Mouse (Mus musculus) hindbrain, embryonic 14.5 days (tissue): ENCODE measurements around the gene Rbfox1. TPM values are rescaled to one million over a fixed set of nuclear protein-coding genes. Genes with fewer than 3 reads are reported as not detected.

Source experiments
- ATAC-seq: fragments of 200-750 bp; cut with Nextera tagmentation; 2 replicates; pipeline ENCODE4 v1.8.0; 2017; ENCODE audit warnings: moderate number of reproducible peaks, mild to moderate bottlenecking, moderate TSS enrichment, moderate library complexity; ENCODE audit not compliant: low FRiP score
- DNase-seq: peaks from one replicate; pipeline ENCODE4 v3.0.0-alpha.2; 2015; ENCODE audit warnings: low spot score
- H3K27ac ChIP-seq: fragments of 300-500 bp; sonication (generic); 2 replicates; pipeline ENCODE4 v1.5.1; 2014; ENCODE audit warnings: mild to moderate bottlenecking, moderate library complexity
- H3K27me3 ChIP-seq: fragments of 300-500 bp; sonication (generic); 2 replicates; pipeline ENCODE4 v1.6.1; 2014; ENCODE audit warnings: mild to moderate bottlenecking, low read length, mixed read lengths; ENCODE audit not compliant: control insufficient read depth, insufficient read depth
- H3K36me3 ChIP-seq: fragments of 300-500 bp; sonication (generic); replicated peaks from 2 replicates; pipeline ENCODE4 v1.6.1; 2014; ENCODE audit not compliant: control insufficient read depth, insufficient read depth
- H3K4me1 ChIP-seq: fragments of 300-500 bp; sonication (generic); replicated peaks from 2 replicates; pipeline ENCODE4 v1.6.1; 2014; ENCODE audit warnings: antibody characterized with exemption, low read length, mixed read lengths; ENCODE audit not compliant: control insufficient read depth, insufficient read depth
- H3K4me2 ChIP-seq: fragments of 300-500 bp; sonication (generic); replicated peaks from 2 replicates; pipeline ENCODE4 v1.6.1; 2014; ENCODE audit warnings: mild to moderate bottlenecking, moderate library complexity
- H3K4me3 ChIP-seq: fragments of 300-500 bp; sonication (generic); replicated peaks from 2 replicates; pipeline ENCODE4 v1.5.1; 2014; ENCODE audit warnings: mild to moderate bottlenecking, low read length
- H3K9ac ChIP-seq: fragments of 300-500 bp; sonication (generic); 2 replicates; pipeline ENCODE4 v1.6.1; 2014
- H3K9me3 ChIP-seq: fragments of 300-500 bp; sonication (generic); 2 replicates; pipeline ENCODE4 v1.6.1; 2016; ENCODE audit warnings: low read length; ENCODE audit not compliant: control insufficient read depth
- WGBS: fragments of 180-500 bp; shearing (Covaris S2); extraction: QIAGEN DNeasy Blood & Tissue Kit; methylation state at CpG from one replicate; pipeline ENCODE4 v1.1.7; 2014; 5-methylcytosine and 5-hydroxymethylcytosine counted together
- polyA plus RNA-seq: library from polyadenylated mRNA; unstranded; fragments of >200 nt; fragmentation: Nextera tagmentation; extraction: Ambion mirVana; gene quantifications from 2 replicates; pipeline ENCODE4 v1.2.1, GENCODE M21; 2014

Rbfox1 gene
- polyA plus RNA-seq, 1 experiment from 2014 or later, result 217 TPM

GRCm38 (mm10) chr16:6646941-6647340 is 761.8 kb downstream of the Rbfox1 start:
- no peak overlapping the region for H3K9ac ChIP-seq
- H3K27me3 ChIP-seq, result no peaks in the 10 kb centered on the region
- no peaks in the 10 kb centered on the region for H3K36me3 ChIP-seq
- H3K4me1 ChIP-seq, result peaks cover 9% of the 10 kb centered on the region; the same call in 1 of the 2 replicates
- WGBS, result 26% methylated on average over 5 of the region's 5 CpGs
- H3K4me2 ChIP-seq, result no peak overlapping the region
- H3K9me3 ChIP-seq, result no peaks in the 10 kb centered on the region
- no peak for DNase-seq
- no peak overlapping the region for H3K4me3 ChIP-seq
- ATAC-seq, result no peak
- peak overlapping the region; percentile 76 for H3K27ac ChIP-seq

- DNase-seq (no peak), ATAC-seq (no peak)
- Histone ChIP-seq H3K27me3 (no peaks in the 10 kb centered on the region), H3K27ac (no peak overlapping the region), H3K9ac (no peak overlapping the region), H3K4me1 (peaks cover 9% of the 10 kb centered on the region; the same call in 1 of the 2 replicates), H3K36me3 (no peaks in the 10 kb centered on the region), H3K4me3 (no peak overlapping the region), H3K9me3 (no peaks in the 10 kb centered on the region), H3K4me2 (no peak overlapping the region)
- WGBS, result 81% methylated on average over 1 of the region's 1 CpGs
Observed at GRCm38 (mm10) chr16:6648753-6649152, 763.6 kb downstream of the Rbfox1 start.

DNA sequence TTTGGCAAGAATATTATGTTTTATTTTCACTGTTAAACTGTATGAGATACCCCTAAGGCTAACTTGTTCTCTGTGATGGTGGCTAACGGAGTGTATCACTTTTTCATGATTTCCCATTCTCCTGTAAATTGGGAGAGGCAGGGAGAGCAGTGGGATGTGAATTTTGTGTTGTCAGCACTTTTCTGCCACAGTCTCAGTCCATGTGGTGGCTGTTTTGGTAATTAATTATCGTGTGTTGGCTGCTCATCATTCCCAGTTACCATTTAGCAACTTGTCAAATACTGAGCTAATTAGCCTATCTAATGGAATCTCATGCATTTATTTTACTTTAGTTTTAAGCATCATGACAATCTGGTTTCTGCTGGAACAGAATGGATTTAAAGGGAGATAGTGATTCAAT is 773.4 kb downstream of the Rbfox1 start:
- WGBS, result 73% methylated on average over 2 of the region's 2 CpGs
- no peak overlapping the region for H3K27ac ChIP-seq
- no peaks in the 10 kb centered on the region for H3K36me3 ChIP-seq
- H3K4me1 ChIP-seq, result no peaks in the 10 kb centered on the region
- H3K4me2 ChIP-seq, result no peak overlapping the region
- H3K9me3 ChIP-seq, result peaks cover 23% of the 10 kb centered on the region
- no peak overlapping the region for H3K9ac ChIP-seq
- DNase-seq (no peak), ATAC-seq (no peak)
- H3K4me3 ChIP-seq, result no peak overlapping the region
- no peaks in the 10 kb centered on the region for H3K27me3 ChIP-seq

- Histone ChIP-seq H3K9ac (no peak overlapping the region), H3K27ac (no peak overlapping the region), H3K36me3 (no peaks in the 10 kb centered on the region), H3K4me2 (no peak overlapping the region), H3K4me3 (no peak overlapping the region), H3K9me3 (no peaks in the 10 kb centered on the region), H3K4me1 (no peaks in the 10 kb centered on the region), H3K27me3 (no peaks in the 10 kb centered on the region)
- WGBS, result 83% methylated on average over 1 of the region's 1 CpGs
- ATAC-seq (no peak), DNase-seq (no peak)
Observed at GRCm38 (mm10) chr16:6686076-6686757, 801.1 kb downstream of the Rbfox1 start.

DNA sequence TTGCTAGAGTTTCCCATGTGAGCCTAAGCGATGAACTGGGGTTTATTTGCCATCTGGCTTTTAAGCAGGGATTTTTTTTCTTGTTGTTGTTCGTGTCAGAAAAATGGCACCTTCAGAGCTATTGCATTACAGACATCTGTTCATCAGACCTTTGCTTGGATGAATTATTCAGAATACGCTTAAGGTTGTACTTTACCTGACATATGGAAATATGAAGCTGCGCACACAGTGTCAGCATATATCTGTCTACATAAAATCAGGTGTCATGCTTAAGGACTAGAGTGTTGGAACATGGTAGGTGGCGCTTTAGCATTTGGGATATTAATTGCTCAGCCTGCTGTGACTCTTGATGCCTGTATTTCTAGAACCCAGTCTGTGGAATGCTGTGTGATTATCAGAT is 819.7 kb downstream of the Rbfox1 start:
- DNase-seq, result no peak
- no peak overlapping the region for H3K4me3 ChIP-seq
- H3K9ac ChIP-seq, result no peak overlapping the region
- H3K36me3 ChIP-seq, result no peaks in the 10 kb centered on the region
- no peak overlapping the region for H3K4me2 ChIP-seq
- H3K9me3 ChIP-seq, result no peaks in the 10 kb centered on the region
- H3K4me1 ChIP-seq, result no peaks in the 10 kb centered on the region
- 78% methylated on average over 5 of the region's 5 CpGs for WGBS
- H3K27ac ChIP-seq, result 0 out of 2 replicates have a peak overlapping the region, but pooled peaks have one; percentile 26
- ATAC-seq, result no peak
- no peaks in the 10 kb centered on the region for H3K27me3 ChIP-seq

GRCm38 (mm10) chr16:6712341-6712740 is 827.2 kb downstream of the Rbfox1 start:
- H3K27ac ChIP-seq, result no peak overlapping the region
- no peak overlapping the region for H3K4me3 ChIP-seq
- ATAC-seq (no peak), DNase-seq (no peak)
- H3K9ac ChIP-seq, result no peak overlapping the region
- H3K27me3 ChIP-seq, result no peaks in the 10 kb centered on the region
- H3K4me2 ChIP-seq, result no peak overlapping the region
- H3K4me1 ChIP-seq, result no peaks in the 10 kb centered on the region
- 92% methylated on average over 1 of the region's 1 CpGs for WGBS
- H3K9me3 ChIP-seq, result no peaks in the 10 kb centered on the region
- H3K36me3 ChIP-seq, result no peaks in the 10 kb centered on the region

GRCm38 (mm10) chr16:6715245-6715644 is 830.1 kb downstream of the Rbfox1 start:
- Histone ChIP-seq H3K4me1 (no peaks in the 10 kb centered on the region), H3K9ac (no peak overlapping the region), H3K27me3 (no peaks in the 10 kb centered on the region), H3K36me3 (no peaks in the 10 kb centered on the region), H3K4me3 (no peak overlapping the region), H3K4me2 (no peak overlapping the region), H3K9me3 (no peaks in the 10 kb centered on the region), H3K27ac (no peak overlapping the region)
- WGBS, result 94% methylated on average over 4 of the region's 4 CpGs
- ATAC-seq (no peak), DNase-seq (no peak)

DNA sequence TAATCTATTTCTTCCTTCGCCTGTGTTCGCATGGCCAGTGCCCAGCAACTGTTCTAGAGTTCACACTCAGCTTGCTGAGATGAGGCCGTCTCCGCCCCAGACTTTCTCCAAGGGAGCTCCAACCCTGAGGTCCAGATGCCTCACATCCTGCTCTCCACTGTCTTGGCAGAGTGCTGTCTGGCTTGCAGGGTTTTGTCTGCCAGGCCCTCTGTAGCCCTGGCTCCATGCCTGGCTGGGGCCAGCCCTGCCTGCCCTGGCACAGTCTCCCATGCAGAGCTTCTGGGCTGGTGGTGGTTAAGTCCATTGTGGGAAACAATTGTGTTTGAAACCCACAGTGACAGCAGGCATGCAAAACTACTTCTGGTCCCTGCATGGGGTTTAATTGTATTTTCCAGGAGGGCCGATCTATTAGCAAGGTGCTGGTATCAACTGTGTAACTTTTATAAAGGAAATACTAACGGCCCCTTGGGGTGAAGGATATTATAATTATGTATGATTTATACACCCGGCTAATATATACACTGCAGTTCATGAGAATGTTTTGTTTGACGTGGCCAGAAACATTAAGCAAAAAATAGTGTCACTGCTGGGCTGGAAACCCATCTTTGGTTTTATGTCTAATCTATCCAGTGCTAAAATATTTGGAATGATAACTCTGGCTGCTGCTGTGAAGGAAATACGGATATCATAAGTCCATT is 831.2 kb downstream of the Rbfox1 start:
- no peak overlapping the region for H3K27ac ChIP-seq
- ATAC-seq, result peak; percentile 87; the same call in 1 of the 2 replicates
- H3K4me3 ChIP-seq, result no peak overlapping the region
- H3K27me3 ChIP-seq, result no peaks in the 10 kb centered on the region
- H3K9me3 ChIP-seq, result no peaks in the 10 kb centered on the region
- H3K4me1 ChIP-seq, result no peaks in the 10 kb centered on the region
- H3K9ac ChIP-seq, result no peak overlapping the region
- no peaks in the 10 kb centered on the region for H3K36me3 ChIP-seq
- no peak overlapping the region for H3K4me2 ChIP-seq
- WGBS, result 56% methylated on average over 9 of the region's 9 CpGs
- DNase-seq, result peak; percentile 68

- no peaks in the 10 kb centered on the region for H3K36me3 ChIP-seq
- 73% methylated on average over 8 of the region's 8 CpGs for WGBS
- no peak for ATAC-seq
- peak overlapping the region; percentile 51; the same call in 1 of the 2 replicates for H3K27ac ChIP-seq
- H3K9ac ChIP-seq, result no peak overlapping the region
- H3K4me1 ChIP-seq, result no peaks in the 10 kb centered on the region
- no peak for DNase-seq
- no peak overlapping the region for H3K4me3 ChIP-seq
- H3K27me3 ChIP-seq, result no peaks in the 10 kb centered on the region
- no peaks in the 10 kb centered on the region for H3K9me3 ChIP-seq
- H3K4me2 ChIP-seq, result no peak overlapping the region
Observed at GRCm38 (mm10) chr16:6719027-6719426, 833.9 kb downstream of the Rbfox1 start.
